Mouse (Mus musculus): ENCODE measurements at regions not wholly inside any gene's neighbourhood (a gene's known extent, or its start where the extent isn't known, plus 50 kb on each side); places are given as distances from the start of the nearest gene placed in this dataset.

- no peak for ATAC-seq (ENCODE audit: insufficient number of reproducible peaks, insufficient read depth, low FRiP score, low read depth)
- H3K27me3 ChIP-seq (ENCODE audit: control insufficient read depth, insufficient read depth, low read length): no peaks in the 10 kb centered on the region
- H3K4me2 ChIP-seq (replicated peaks; ENCODE audit: low read depth, low read length): no peak overlapping the region
- no peak overlapping the region for H3K4me3 ChIP-seq (ENCODE audit: low read depth, low read length)
- H3K9ac ChIP-seq (replicated peaks; ENCODE audit: low read depth, low read length): no peak overlapping the region
- no peaks in the 10 kb centered on the region for H3K9me3 ChIP-seq (ENCODE audit: control insufficient read depth, low read depth, low read length)
- 50% methylated on average over 7 of the region's 7 CpGs for WGBS
- no peaks in the 10 kb centered on the region for H3K36me3 ChIP-seq (ENCODE audit: control insufficient read depth, insufficient read depth, low read length)
- no peaks in the 10 kb centered on the region for H3K4me1 ChIP-seq (ENCODE audit: control insufficient read depth, insufficient read depth, low read length)
- H3K27ac ChIP-seq (ENCODE audit: low read length): no peak overlapping the region
Measured at GRCm38 (mm10) chr3:9960696-9961095, 127.2 kb upstream of the Gm9833 start.

Measured in stomach, embryonic 14.5 days (tissue).